Mouse (Mus musculus) right cerebral cortex, adult 2 months (tissue): ENCODE data around the gene Vsig1.

Experiments
- DNase-seq, 2 experiments: peaks; one replicate each; pipeline ENCODE4 v3.0.0; 2021 to 2022; ENCODE audit warnings: low spot score in 2 of 2

Vsig1 gene

DNA sequence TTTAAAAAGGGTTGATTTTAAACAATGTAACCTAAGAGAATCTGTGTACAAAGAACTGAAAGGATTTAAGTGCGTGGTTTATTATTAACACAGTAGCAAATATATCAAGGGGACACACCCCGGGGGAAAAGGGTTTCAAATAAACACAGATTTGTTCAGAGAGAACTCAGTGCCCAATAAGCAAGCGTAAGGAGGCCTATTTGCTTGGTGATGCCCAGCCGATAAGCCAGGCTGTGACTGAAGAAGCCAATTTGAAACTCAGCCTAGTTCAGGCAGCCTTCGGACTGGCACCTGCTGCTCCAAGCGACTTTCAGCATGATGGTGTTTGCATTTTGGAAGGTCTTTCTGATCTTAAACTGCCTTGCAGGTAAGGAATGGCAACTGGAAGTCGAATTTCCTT, at the start of gene Vsig1:
TSS of gene Vsig1 (plus strand) at position 249 of the 400 bp plus-strand sequence.
- DNase-seq, result no peak

DNA sequence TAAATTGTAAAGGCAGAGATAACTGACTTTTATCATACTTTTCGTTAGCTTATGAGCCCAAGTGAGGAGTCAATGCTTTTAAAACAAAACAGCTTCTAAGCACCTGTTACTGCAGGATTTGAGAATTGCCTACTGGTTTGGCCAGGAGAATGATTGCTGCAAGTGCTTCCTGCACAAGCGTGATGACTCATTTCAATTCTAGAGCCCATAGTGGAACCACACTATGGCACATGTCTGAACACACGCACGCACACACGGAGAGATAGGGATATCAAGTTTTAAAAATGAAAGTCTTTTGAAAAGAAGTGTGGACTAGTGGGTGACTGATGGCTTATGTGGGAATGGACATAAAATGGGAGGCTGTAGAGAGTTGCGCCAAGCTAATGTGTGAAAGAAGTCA, 44.6 kb upstream of the Vsig1 start:
- no peak for DNase-seq

DNA sequence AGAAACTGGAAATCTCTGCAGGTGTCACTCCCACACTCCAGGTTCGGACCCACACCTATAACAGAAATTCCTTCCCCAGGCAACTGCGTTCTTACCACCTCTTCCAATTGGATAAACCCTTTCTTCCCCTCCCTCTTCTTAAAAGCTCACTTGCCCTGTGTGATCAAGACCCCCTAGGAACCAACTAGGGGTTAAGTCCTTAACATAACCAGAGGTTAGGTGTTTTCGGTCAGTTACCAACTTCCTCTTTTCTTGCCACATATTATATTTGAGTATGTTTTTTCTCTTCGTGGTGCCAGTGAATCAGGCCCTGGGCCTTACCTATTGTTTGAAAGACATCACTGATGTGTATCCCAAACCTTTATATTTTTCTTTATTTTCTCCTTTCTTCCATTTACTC, 44.0 kb upstream of the Vsig1 start:
- DNase-seq, result no peak

DNA sequence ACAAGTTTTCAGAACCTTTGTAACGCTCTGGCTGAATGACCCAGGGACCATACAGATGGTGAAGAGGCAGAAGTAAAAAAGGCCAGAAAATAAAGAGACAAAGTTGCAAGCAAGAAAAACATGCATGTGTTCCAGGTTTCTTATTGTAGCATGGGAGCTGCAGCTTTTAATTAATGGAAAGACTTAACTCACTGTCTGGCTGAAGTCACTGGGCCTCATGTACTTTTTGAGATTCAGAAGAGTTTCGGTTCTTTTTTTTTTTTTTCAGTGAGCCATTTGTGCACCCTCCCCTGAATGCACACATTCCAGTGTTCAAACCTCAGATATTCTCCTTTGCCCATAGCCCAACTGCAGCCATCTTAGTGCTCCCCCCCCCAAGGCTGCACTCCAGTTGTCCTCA, 20.2 kb upstream of the Vsig1 start:
- DNase-seq, result no peak

DNA sequence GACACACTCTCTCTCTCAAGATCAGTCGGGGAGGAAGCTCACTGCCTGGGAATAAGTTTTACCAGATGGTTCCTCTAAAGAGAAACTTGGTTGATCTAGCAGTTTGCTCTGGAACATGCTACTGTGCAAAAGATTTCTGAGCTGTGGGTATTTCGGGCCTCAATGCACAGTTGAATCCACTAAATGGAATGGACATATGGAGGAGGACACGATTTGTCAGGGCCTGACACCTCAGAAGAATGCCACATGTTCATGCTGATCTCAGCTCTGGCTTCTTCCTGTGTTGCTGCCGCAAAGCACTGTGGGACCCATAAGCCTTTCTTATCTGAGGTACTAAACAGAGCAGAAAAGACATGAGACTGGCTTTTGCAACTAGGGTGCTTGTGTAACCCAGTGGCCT, 15.6 kb upstream of the Vsig1 start:
- peak; percentile 3 for DNase-seq

DNA sequence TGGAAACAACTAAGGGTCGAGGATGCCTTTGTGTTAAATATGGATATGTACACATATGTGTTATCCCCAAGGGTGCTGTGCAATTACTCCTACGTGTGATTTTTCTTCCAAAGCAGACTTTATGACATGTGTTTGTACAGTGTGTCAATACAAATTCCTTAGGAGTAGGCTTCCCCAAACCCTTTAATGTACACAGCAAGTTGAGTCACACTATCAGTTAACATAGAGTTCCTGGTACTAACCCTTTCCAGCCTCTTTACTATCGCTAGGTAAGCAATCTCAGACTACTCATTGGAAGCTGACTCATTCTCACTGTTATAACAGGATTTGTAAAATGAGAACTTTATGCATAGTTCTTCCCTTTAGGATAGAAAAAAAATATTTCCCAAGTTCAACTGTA, 3.9 kb upstream of the Vsig1 start:
- no peak for DNase-seq

DNA sequence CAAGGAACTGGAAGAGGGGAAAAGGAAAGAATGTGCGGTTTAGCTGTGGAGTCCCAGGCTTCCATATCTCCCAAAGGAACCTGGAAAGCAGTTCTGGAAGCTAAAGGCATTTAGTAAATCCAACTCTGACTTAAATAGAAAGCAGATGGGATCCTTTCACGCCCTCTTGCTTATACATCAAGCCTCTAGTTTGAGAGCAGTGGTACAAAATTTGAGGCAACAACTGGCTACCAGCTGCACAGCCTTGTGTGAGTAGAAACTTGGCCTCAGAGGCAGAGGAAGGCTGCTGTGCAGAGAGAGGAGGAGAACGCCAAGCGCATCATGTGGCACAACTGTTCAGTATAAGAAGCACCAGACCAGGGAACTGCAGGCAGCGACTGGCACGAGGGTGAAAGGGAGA, 13.9 kb downstream of the Vsig1 start:
- no peak for DNase-seq

DNA sequence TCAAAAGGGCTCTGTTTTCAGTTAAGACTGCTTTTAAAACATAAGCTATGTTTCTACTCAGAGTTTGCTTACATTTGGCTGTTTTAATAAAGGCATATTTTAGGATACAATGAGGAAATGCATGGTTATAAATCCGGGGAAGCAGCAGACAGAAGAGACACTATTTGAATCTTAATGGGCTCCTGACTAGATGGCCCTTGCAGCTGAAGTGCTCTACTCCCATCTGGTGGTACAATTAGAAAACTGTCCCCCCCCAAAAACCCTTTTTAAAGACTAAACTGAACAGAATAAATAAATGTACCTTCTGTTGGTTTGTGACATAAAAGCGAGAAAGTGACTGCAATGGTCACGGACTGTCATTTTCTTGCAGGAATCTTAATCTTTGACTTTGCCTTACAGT, 24.7 kb downstream of the Vsig1 start:
- DNase-seq, result peak; percentile 2 to 4

DNA sequence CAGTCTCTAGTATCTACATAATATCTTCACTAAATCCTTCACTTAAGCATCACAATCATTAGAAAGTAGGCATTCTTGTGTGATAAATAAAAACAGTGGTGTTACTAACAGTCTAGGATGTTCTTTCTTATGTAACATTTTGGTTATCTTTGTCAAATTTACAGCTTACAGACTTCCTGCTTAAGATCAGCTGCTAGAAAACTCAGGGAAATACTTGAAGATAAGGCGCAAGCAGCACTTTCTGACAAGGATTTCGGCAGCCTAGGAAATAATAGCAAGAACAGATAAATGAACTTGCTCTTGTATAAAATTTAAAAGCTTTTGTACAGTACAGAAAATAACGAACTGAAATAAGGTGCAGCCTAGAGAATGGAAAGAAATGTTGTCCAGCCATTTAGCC, 25.9 kb downstream of the Vsig1 start:
- no peak for DNase-seq

DNA sequence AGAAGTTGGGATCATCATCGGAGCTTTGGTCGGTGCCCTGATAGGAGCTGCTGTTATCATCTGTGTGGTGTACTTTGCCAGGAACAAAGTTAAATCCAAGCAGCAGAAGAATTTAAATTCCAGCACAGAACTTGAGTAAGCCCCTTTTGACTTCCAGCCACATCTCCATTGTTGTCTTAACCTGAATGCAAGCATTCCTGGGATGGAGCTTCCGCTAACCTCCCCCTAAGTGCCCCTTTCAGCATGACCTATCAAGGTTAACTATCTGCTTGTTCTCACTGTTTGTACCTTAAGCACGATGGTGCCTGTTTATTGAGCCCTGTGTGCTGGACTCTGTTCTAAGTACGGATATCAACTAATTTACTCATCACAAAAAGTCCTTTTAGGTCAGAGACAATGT, 28.9 kb downstream of the Vsig1 start:
- no peak for DNase-seq

DNA sequence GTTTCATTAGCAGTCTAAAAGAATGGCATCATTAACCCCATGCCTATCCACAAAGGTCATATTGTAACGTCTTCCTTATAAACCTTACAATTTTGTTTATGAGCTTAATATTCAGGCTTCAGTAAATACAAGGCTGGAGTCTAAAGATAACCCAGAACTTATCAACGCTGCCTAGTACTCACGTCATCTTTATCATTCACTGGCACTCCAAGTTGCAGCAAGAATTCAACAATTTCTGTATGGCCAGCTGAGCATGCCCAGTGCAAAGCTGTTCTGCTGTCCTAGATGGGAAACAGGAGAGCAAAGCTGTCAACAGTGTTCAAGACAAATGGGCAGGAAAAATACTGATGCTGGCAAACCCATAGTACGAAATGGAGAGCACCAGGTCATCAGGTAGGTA, 46.2 kb downstream of the Vsig1 start:
- DNase-seq, result no peak

DNA sequence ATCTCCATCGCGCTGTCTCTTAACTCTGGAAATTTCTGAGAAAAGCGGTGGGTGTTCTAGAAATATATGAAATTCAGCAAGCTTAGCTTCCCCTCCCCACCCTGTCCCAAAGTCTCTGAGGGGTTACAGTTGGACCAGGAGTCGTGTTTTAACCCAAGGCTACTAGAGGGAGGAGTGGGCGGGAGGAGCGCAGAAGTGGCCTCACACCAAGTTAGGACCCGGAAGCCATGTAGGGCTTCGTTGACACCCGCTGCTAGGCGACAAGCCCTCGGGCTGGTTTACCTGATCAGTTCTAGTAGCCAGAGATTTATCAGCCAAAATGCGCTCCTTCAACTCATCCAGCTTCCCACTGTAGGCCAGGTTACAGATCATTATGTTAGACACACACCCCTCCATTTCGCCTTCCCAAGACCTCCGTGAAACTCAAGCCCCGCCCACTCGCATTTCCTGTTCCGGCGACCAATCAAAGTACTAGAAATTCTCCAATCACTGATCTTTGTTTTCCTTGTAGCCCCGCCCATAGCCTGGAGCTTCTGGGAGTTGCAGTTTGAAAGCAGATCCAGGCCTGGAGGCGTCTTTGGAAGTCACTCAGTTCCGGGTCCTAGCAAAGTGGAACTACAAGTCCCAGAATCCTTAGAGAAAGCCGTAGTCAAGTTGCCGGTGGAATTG, 49.0 kb downstream of the Vsig1 start, which contains the start of the genes Psmd10 and Atg4a:
TSS of gene Psmd10 (minus strand) at position 457 of the 669 bp plus-strand sequence.
TSS of gene Atg4a (plus strand) at position 636 of the 669 bp plus-strand sequence.
- peak; percentile 88 to 91 for DNase-seq

DNA sequence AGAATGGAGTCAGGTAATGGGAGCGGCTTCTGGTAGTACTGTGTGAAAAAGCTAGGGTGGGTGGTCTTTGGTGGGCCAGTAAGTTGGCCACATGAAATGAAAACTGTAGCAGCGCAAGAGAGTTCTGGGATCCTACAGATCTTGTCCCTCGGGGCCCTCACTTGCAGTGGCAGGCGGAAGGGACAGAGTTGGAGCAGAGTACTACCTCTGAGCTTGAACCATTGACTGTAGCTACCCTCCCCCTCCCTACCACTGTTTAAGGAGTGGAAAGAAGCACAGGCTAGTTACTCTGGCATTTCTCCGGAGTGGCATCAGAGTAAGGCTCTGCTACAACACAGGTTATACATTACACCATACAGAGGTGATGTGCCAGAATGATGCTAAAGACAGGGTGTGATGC, 49.6 kb downstream of the Vsig1 start:
- no peak for DNase-seq

DNA sequence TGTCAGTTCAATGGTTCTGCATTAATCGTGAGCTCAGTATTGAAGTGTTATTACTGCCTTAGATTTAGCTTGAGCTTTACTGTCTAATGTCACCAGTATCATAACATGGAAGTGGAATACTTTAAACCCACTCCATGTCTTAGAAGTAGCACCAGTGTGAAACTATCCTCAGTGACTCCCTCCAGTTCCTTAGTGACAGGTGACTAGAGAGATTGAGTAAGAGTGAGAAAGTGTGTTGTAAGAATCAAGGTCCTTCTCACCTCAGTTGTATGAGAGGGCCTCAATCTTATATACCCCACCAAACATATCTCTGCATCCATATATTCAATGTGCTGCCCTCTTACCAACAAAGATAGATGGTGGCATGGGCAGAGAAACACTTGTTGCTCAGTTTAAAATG, 71.5 kb downstream of the Vsig1 start:
- no peak for DNase-seq

DNA sequence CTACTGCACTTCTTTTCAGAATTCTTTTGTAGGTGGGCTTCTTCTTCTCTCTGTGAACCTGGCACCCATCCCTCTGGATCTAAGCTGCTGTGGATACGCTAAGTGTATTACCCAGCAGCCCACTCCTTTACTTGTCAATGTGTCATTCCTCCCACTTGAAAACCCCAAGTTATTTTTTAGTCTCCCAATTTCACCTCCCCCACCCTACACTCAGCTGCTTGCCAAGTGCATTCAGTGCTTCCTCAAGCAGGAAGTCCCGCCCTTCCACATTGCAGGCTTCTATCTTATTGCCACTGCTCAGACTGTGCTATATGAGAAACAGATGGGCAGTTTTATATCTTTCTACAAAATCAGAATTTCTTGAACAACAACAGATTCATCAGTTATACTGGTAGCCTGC, 72.1 kb downstream of the Vsig1 start:
- DNase-seq, result peak; percentile 34 to 44

DNA sequence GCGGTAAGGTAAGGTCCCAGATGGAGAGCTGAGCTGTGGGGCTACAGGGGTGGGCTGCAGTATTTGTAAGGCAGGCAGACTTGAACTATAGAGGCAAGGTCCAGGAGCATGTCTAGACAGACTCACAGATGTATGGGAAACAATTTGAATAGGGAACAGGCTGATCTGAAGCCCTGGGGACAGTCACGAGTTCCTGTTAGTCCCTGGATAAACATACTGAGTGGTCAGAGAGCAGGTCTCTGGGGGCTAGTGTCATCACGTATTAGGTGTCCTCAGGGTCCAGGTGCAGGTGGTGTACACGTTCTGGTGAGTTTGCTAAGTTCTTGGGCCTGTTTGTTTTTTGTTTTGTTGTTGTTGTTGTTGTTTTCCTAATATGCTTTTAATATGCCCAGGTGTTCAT, 72.8 kb downstream of the Vsig1 start:
- no peak for DNase-seq

DNA sequence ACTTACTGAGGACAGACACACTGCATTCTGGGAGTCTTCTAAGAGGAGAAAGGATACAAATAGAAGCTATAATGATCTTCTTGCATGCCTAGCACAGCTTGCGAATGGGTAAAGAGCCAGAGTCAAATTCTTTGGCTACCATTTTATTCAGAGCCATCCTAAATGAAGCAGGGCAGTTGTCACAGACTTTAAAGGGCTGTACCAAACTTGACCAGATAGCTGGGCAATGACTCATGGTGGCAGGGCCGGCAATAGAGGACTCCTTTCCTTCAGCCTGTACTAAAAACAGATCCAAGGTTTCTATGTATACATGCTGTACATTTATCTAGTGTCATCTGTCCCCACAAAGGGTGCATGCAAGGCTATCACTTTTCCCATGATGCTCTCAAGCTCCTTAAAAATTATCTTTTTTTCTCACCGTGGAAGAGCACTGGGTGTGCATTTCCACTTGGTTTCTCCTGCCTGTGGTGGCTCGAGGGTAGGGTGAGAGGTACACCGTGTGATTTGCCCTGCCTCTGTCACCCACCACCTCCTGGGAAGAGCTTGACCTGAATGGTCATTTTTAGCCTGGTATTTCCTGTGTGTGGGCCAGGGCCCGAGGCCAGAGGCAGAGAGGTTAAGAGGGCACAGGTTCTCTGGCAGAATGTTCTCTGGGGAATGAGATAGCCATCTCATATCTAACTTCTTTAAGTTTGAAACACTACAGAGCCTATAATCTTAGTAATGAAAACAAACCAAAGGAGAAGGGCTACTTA, 76.0 kb downstream of the Vsig1 start:
- DNase-seq, result no peak

DNA sequence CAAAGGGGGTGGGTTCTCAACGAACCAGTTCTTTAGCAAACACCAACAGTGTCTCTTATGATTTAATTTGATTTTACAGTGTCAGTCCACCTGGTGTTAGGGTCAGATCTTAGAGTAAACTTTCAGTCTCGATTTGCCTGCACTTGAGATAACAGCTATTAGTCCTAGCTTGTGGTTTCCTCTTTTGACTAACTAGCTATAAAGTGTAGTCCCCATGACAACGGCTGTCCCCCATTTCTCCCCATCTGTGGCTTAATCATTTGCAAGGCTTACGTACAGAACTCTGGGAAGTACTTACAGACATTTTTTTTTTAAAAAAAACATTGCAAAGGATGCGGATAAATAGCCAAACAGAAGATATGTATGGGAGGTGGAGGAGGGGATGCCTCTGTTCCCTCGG, 77.4 kb downstream of the Vsig1 start:
- no peak for DNase-seq

DNA sequence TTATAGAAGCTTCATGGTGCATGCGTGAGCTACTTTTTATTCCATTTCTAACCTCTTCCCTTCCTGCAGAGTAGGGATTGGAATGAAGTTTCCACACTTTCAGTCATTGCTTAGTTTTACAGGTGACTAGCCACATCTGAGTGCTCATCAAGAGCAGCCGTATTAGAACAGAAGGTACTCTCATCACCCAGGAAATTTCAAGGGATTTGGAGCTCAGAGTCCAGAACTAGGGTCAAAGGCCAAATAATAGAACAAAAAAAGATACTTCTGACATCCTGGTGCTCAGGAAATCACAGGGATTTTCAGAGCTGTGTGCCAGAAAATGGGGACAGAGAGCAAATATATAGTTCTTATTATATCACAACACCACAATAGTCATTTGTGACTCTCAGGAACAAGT, 77.8 kb downstream of the Vsig1 start:
- no peak for DNase-seq
